Mouse (Mus musculus): Measurements from ENCODE around the gene Zscan4d.
"Not testable (repeated sequence)": the region's sequence is repeated elsewhere in the genome, so short reads cannot be mapped to it uniquely, and the experiment has no call there.

Zscan4d gene

GRCm38 (mm10) chr7:11166059-11166458 is at the start of gene Zscan4d:
Gene Zscan4d, minus strand, starts transcription at chr7:11166159.
- DNase-seq (ENCODE audit: low read depth), result not testable (repeated sequence)

GRCm38 (mm10) chr7:11158036-11158435 is 7.9 kb downstream of the Zscan4d start:
- peak; percentile 37 for DNase-seq (ENCODE audit: low read depth)

Measured in 416B (cell line).